Mouse (Mus musculus): ENCODE results near the gene Dcaf15. TPM values are rescaled to one million over a fixed set of nuclear protein-coding genes. Genes with fewer than 3 reads are reported as not detected.
A peak's percentile ranks its signal among the peaks of the same experiment; 100 is the strongest.

Gene Dcaf15
- polyA plus RNA-seq, 1 experiment from 2014 or later, result 4.4 TPM

DNA sequence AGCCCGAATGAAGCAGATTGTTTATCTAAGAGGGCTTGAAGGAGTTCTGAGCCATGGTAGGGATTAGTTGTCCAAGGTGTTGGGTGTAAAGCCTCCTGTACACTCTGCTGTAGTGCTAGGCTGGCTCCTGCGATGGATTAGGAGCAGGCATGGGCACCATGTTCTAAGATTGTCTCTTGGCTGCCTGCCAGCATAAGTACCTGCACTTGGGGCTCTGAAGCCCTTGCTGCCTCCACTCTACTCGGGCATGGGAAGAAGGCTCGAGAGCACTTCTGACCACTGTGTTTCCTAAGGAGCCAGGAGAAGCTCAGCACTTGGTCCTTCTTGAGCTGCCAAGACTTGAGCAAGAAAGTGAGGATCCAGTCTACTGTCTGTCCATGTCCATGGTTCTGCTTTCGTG is 25.4 kb downstream of the Dcaf15 start:
- peaks cover 17% of the 10 kb centered on the region; the same call in 1 of the 2 replicates for H3K36me3 ChIP-seq (ENCODE audit: control insufficient read depth, insufficient read depth, low read length)
- 62% methylated on average over 5 of the region's 5 CpGs for WGBS

DNA sequence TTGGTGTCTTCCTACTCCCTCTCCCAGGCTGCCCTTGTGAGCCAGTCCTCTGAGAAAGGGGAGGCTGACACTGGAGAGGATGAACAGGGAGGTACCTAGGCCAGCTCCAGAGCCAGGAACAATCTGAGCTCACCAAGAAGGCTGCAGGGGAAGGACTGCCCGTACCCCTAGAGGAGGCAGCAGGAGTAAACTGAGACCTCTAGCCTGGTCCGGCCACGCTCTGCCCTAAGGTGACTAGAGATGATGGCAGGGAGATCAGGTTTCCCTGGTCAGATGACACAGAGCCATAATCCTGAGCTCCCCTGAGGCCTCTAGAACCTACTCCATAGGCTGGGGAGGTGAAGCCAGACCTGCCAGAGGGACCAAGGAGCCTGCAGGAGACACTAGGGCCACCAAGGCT is 27.7 kb downstream of the Dcaf15 start:
- 87% methylated on average over 3 of the region's 3 CpGs for WGBS
- Histone ChIP-seq H3K9ac (ENCODE audit: low read length) (no peak overlapping the region), H3K27ac (replicated peaks) (no peak overlapping the region), H3K4me2 (replicated peaks; ENCODE audit: low read depth) (no peak overlapping the region), H3K9me3 (ENCODE audit: control insufficient read depth, low read length) (no peaks in the 10 kb centered on the region), H3K27me3 (ENCODE audit: control insufficient read depth, insufficient read depth, low read length) (no peaks in the 10 kb centered on the region), H3K4me3 (ENCODE audit: low read depth, low read length) (no peak overlapping the region), H3K36me3 (ENCODE audit: control insufficient read depth, insufficient read depth, low read length) (peaks cover 9% of the 10 kb centered on the region; the same call in 1 of the 2 replicates), H3K4me1 (replicated peaks; ENCODE audit: control insufficient read depth, insufficient read depth) (no peaks in the 10 kb centered on the region)
- DNase-seq (ENCODE audit: low spot score) (no peak), ATAC-seq (ENCODE audit: low FRiP score, low TSS enrichment) (no peak)
- TF ChIP-seq EP300 (optimal IDR thresholded peaks at IDR 0.05), result no peak
- no peak for TF ChIP-seq CTCF (IDR thresholded peaks at IDR 0.05; ENCODE audit: low read depth)

More for the DNA sequence above, 25.4 kb downstream of the Dcaf15 start:
- no peak for TF ChIP-seq CTCF (IDR thresholded peaks at IDR 0.05; ENCODE audit: low read depth)
- no peak for TF ChIP-seq EP300 (optimal IDR thresholded peaks at IDR 0.05)
- no peak for DNase-seq (ENCODE audit: low spot score)
- no peak overlapping the region for H3K9ac ChIP-seq (ENCODE audit: low read length)
- no peak for ATAC-seq (ENCODE audit: low FRiP score, low TSS enrichment)
- no peak overlapping the region for H3K4me2 ChIP-seq (replicated peaks; ENCODE audit: low read depth)
- no peak overlapping the region for H3K4me3 ChIP-seq (ENCODE audit: low read depth, low read length)
- H3K4me1 ChIP-seq (replicated peaks; ENCODE audit: control insufficient read depth, insufficient read depth), result no peaks in the 10 kb centered on the region
- no peak overlapping the region for H3K27ac ChIP-seq (replicated peaks)
- no peaks in the 10 kb centered on the region for H3K27me3 ChIP-seq (ENCODE audit: control insufficient read depth, insufficient read depth, low read length)
- H3K9me3 ChIP-seq (ENCODE audit: control insufficient read depth, low read length), result no peaks in the 10 kb centered on the region

DNA sequence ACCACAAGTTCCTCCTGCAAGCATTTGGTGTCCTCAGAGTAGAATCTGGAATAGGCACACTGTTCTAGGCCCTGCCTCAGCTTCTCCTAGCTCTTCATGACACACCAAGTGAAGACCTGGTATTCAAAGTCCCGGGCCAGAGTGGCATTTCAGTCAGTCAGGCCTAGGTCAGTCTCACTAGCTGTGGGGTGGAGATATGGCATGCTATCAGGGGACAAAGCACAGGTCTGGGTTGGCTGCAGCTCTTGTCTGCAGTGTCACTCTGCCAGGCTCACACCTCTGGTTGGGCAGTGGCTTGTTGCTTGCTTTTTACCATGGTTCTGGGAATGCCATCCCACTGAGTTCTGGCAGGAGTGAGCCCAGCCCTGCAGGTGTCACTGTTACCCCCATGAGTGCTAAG is 28.2 kb downstream of the Dcaf15 start:
- peaks cover 9% of the 10 kb centered on the region; the same call in 1 of the 2 replicates for H3K36me3 ChIP-seq (ENCODE audit: control insufficient read depth, insufficient read depth, low read length)
- no peaks in the 10 kb centered on the region for H3K9me3 ChIP-seq (ENCODE audit: control insufficient read depth, low read length)
- TF ChIP-seq EP300 (optimal IDR thresholded peaks at IDR 0.05), result no peak
- TF ChIP-seq CTCF (IDR thresholded peaks at IDR 0.05; ENCODE audit: low read depth), result no peak
- ATAC-seq (ENCODE audit: low FRiP score, low TSS enrichment), result no peak
- H3K4me1 ChIP-seq (replicated peaks; ENCODE audit: control insufficient read depth, insufficient read depth), result no peaks in the 10 kb centered on the region
- peak overlapping the region; percentile 13; the same call in 1 of the 2 replicates for H3K9ac ChIP-seq (ENCODE audit: low read length)
- WGBS, result 82% methylated on average over 1 of the region's 1 CpGs
- peak; percentile 11 for DNase-seq (ENCODE audit: low spot score)
- no peak overlapping the region for H3K4me3 ChIP-seq (ENCODE audit: low read depth, low read length)
- no peaks in the 10 kb centered on the region for H3K27me3 ChIP-seq (ENCODE audit: control insufficient read depth, insufficient read depth, low read length)
- H3K4me2 ChIP-seq (replicated peaks; ENCODE audit: low read depth), result no peak overlapping the region
- no peak overlapping the region for H3K27ac ChIP-seq (replicated peaks)

DNA sequence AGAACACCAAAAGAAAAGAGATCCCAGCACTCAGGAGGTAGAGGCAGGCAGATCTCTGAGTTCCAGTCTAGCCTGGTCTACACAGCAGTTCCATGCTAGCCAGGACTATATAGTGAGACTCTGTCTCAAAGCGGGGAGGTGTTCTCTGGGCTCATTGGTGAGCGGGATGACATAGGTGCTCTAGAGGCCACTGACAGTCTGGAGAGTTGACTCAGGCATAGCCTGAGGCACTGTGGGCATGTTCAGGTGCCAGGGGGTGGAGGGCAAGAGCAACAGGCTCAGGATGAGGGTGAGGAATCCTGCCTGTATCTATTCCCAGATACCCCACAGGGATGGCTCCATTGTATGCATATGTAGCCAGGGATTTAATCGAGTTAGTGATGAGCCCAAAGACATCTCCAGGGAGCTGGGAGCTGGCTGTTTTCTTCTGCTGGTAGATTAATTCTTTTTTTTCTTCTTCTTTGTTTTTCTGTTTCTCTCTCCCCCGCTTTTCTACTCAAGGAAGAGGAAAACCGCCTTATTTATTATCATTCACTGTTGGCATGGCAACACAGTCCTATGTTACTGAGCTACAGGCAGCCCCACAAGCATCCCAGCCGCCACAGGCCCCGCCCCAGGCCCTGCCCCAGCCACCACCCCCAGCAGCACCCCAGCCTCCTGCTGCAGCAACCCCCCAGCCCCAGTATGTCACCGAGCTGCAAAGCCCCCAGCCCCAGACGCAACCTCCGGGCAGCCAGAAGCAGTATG is 31.2 kb downstream of the Dcaf15 start:
- no peaks in the 10 kb centered on the region for H3K27me3 ChIP-seq (ENCODE audit: control insufficient read depth, insufficient read depth, low read length)
- H3K9ac ChIP-seq (ENCODE audit: low read length), result 0 out of 2 replicates have a peak overlapping the region, but pooled peaks have one; percentile 18
- no peaks in the 10 kb centered on the region for H3K9me3 ChIP-seq (ENCODE audit: control insufficient read depth, low read length)
- no peak for TF ChIP-seq CTCF (IDR thresholded peaks at IDR 0.05; ENCODE audit: low read depth)
- no peak for TF ChIP-seq EP300 (optimal IDR thresholded peaks at IDR 0.05)
- no peak overlapping the region for H3K27ac ChIP-seq (replicated peaks)
- H3K4me1 ChIP-seq (replicated peaks; ENCODE audit: control insufficient read depth, insufficient read depth), result peaks cover 2% of the 10 kb centered on the region; the same call in 1 of the 2 replicates
- DNase-seq (ENCODE audit: low spot score) (no peak), ATAC-seq (ENCODE audit: low FRiP score, low TSS enrichment) (no peak)
- no peak overlapping the region for H3K4me3 ChIP-seq (ENCODE audit: low read depth, low read length)
- no peak overlapping the region for H3K4me2 ChIP-seq (replicated peaks; ENCODE audit: low read depth)
- WGBS, result 59% methylated on average over 10 of the region's 10 CpGs
- H3K36me3 ChIP-seq (ENCODE audit: control insufficient read depth, insufficient read depth, low read length), result no peaks in the 10 kb centered on the region

DNA sequence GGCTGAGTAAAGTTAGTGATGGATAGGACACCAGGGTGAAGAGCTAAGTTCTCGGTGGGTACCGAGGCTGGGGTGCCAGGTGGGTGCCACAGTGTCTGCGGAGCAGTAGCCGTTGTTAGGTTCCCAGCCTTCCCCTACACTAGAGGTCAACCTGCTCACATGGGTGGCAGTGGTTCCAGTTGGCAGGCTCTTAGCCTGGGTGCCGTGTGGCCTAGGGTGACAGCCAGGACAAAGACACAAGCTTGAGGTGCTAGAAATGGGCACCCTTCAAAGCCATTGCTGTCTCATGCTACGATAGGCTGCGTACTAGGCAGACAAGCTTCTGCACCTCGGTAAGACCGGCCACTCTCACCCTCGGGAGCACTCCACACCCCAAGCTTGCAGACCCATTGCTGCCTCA is 32.2 kb downstream of the Dcaf15 start:
- ATAC-seq (ENCODE audit: low FRiP score, low TSS enrichment), result no peak
- DNase-seq (ENCODE audit: low spot score), result no peak
- Histone ChIP-seq H3K4me2 (replicated peaks; ENCODE audit: low read depth) (no peak overlapping the region), H3K4me3 (ENCODE audit: low read depth, low read length) (no peak overlapping the region), H3K27me3 (ENCODE audit: control insufficient read depth, insufficient read depth, low read length) (no peaks in the 10 kb centered on the region), H3K4me1 (replicated peaks; ENCODE audit: control insufficient read depth, insufficient read depth) (peaks cover 8% of the 10 kb centered on the region; the same call in 1 of the 2 replicates), H3K9me3 (ENCODE audit: control insufficient read depth, low read length) (no peaks in the 10 kb centered on the region), H3K9ac (ENCODE audit: low read length) (no peak overlapping the region), H3K36me3 (ENCODE audit: control insufficient read depth, insufficient read depth, low read length) (no peaks in the 10 kb centered on the region), H3K27ac (replicated peaks) (no peak overlapping the region)
- TF ChIP-seq EP300 (optimal IDR thresholded peaks at IDR 0.05), result no peak
- TF ChIP-seq CTCF (IDR thresholded peaks at IDR 0.05; ENCODE audit: low read depth), result no peak
- WGBS, result 86% methylated on average over 10 of the region's 10 CpGs

DNA sequence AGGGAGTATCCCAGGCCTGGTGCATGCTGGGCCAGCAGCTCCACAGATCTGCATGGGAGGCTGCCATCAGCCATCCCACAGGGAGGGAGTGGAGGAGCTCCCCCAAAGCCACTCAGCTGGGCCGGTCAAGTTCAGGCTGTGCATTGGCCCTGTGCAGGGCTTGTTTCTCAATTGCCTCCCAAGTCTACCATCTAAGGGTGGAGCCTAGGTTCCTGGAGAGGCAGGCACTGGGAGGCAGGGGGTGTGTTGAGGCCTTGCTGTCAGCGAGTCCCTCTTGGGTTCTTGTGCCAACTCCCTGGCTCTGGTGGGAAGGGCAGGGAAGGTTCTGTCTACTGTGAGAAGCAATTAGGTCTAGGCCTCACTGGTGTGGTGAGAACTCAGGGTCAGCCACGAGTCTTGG is 32.6 kb downstream of the Dcaf15 start:
- Histone ChIP-seq H3K27me3 (ENCODE audit: control insufficient read depth, insufficient read depth, low read length) (no peaks in the 10 kb centered on the region), H3K4me1 (replicated peaks; ENCODE audit: control insufficient read depth, insufficient read depth) (peaks cover 8% of the 10 kb centered on the region; the same call in 1 of the 2 replicates), H3K36me3 (ENCODE audit: control insufficient read depth, insufficient read depth, low read length) (no peaks in the 10 kb centered on the region), H3K9ac (ENCODE audit: low read length) (no peak overlapping the region), H3K27ac (replicated peaks) (no peak overlapping the region), H3K9me3 (ENCODE audit: control insufficient read depth, low read length) (no peaks in the 10 kb centered on the region), H3K4me2 (replicated peaks; ENCODE audit: low read depth) (no peak overlapping the region), H3K4me3 (ENCODE audit: low read depth, low read length) (no peak overlapping the region)
- DNase-seq (ENCODE audit: low spot score) (no peak), ATAC-seq (ENCODE audit: low FRiP score, low TSS enrichment) (no peak)
- 49% methylated on average over 3 of the region's 3 CpGs for WGBS
- TF ChIP-seq EP300 (optimal IDR thresholded peaks at IDR 0.05), result no peak
- no peak for TF ChIP-seq CTCF (IDR thresholded peaks at IDR 0.05; ENCODE audit: low read depth)

All from stomach, postnatal 0 days (tissue).